ENCODE assay signal across 8 mouse cellular contexts in the genomic region with DNA sequence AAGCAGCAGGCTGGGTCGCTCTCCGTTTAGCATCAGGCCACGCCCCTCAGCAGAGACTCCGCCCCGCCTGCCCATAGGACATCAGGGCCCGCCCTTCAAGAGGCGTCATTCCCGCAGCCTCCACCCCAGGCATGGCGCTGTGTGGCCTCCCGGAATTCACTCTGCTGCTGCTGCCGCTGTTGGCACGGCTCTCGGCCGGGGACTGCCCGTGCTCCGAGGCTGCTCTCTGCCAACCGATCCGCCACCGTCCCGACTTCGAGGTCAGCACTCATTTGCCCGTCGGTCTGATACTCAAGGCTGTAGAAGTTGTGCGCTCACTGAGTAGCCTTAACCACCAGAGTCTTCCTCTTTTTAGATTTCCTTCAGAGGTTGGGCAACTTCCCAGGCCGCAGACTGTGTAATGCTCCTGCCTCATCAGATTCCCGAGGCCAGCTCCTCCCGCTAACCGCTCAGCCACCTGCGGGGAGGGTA. TPM values are rescaled to one million over a fixed set of nuclear protein-coding genes. Genes with fewer than 3 reads are reported as not detected.
DNase-seq lines count a peak whose midpoint lies in the region; ATAC-seq lines count a peak whose summit lies in the region.

No protein-coding gene starts in this region.

- no peaks in the 10 kb centered on the region for H3K9me3 ChIP-seq in heart, embryonic 13.5 days
- no peaks in the 10 kb centered on the region; the same call in 1 of the 2 replicates for H3K9me3 ChIP-seq in liver, embryonic 12.5 days (replicated peaks)
- no peaks in the 10 kb centered on the region for H3K9me3 ChIP-seq in stomach, embryonic 15.5 days

- peak; percentile 100 for ATAC-seq in erythroid progenitor cell, adult 5-6 weeks (replicated peaks; ENCODE audit: low FRiP score, poor library complexity, severe bottlenecking)
- ATAC-seq in heart, embryonic 13.5 days (ENCODE audit: extremely low read depth, insufficient number of reproducible peaks, low FRiP score, low TSS enrichment) = peak; percentile 99
- ATAC-seq in liver, embryonic 12.5 days = peak; percentile 99
- peak; percentile 99 for ATAC-seq in stomach, embryonic 15.5 days (ENCODE audit: insufficient read depth, low FRiP score, low read depth)

- peak overlapping the region; percentile 86 for H3K27ac ChIP-seq in heart, embryonic 13.5 days (replicated peaks)
- peak overlapping the region; percentile 78 for H3K27ac ChIP-seq in liver, embryonic 12.5 days
- H3K27ac ChIP-seq in stomach, embryonic 15.5 days = peak overlapping the region; percentile 91

- peaks cover 19% of the 10 kb centered on the region for H3K4me1 ChIP-seq in heart, embryonic 13.5 days
- peaks cover 33% of the 10 kb centered on the region for H3K4me1 ChIP-seq in liver, embryonic 12.5 days
- H3K4me1 ChIP-seq in stomach, embryonic 15.5 days = peaks cover 6% of the 10 kb centered on the region; the same call in 1 of the 2 replicates

- WGBS in heart, embryonic 13.5 days = 2% methylated on average over 29 of the region's 29 CpGs
- under 1% methylated on average over 29 of the region's 29 CpGs for WGBS in liver, embryonic 12.5 days (ENCODE audit: insufficient replicate concordance)
- under 1% methylated on average over 29 of the region's 29 CpGs for WGBS in stomach, embryonic 15.5 days

- peak; percentile 90 for DNase-seq in CD4-positive helper T cell, adult 2 months (ENCODE audit: low read depth, low spot score)
- peak; percentile 70 for DNase-seq in brain, embryonic 18.5 days (ENCODE audit: low read depth, low spot score)
- DNase-seq in kidney, postnatal 10 days = peak; percentile 98
- DNase-seq in natural killer cell, adult 2 months (ENCODE audit: low spot score in 2 of 2) = peak; percentile 83 to 87

- no peaks in the 10 kb centered on the region for H3K27me3 ChIP-seq in heart, embryonic 13.5 days (replicated peaks)
- no peaks in the 10 kb centered on the region for H3K27me3 ChIP-seq in liver, embryonic 12.5 days (replicated peaks)
- H3K27me3 ChIP-seq in stomach, embryonic 15.5 days (replicated peaks) = no peaks in the 10 kb centered on the region

- peak overlapping the region; percentile 85 for H3K4me2 ChIP-seq in heart, embryonic 13.5 days
- peak overlapping the region; percentile 80 for H3K4me2 ChIP-seq in liver, embryonic 12.5 days
- H3K4me2 ChIP-seq in stomach, embryonic 15.5 days = peak overlapping the region; percentile 63

- peaks cover 10% of the 10 kb centered on the region for H3K36me3 ChIP-seq in heart, embryonic 13.5 days
- H3K36me3 ChIP-seq in liver, embryonic 12.5 days = peaks cover 12% of the 10 kb centered on the region
- no peaks in the 10 kb centered on the region for H3K36me3 ChIP-seq in stomach, embryonic 15.5 days

- H3K4me3 ChIP-seq in heart, embryonic 13.5 days = peak overlapping the region; percentile 70
- peak overlapping the region; percentile 69 for H3K4me3 ChIP-seq in liver, embryonic 12.5 days
- H3K4me3 ChIP-seq in stomach, embryonic 15.5 days (replicated peaks) = peak overlapping the region; percentile 69

- peak overlapping the region; percentile 90 for H3K9ac ChIP-seq in heart, embryonic 13.5 days
- H3K9ac ChIP-seq in liver, embryonic 12.5 days = peak overlapping the region; percentile 80
- H3K9ac ChIP-seq in stomach, embryonic 15.5 days = peak overlapping the region; percentile 71

RNA-seq across cellular contexts. Expression of a gene that starts 0.8 kb away (rescaled TPM):
- total RNA-seq in erythroid progenitor cell, adult 5-6 weeks (2015; ENCODE audit: low replicate concordance) = 4.3 and 5.4 TPM in 2 replicates
- total RNA-seq in erythroid progenitor cell, adult 5-6 weeks (2017; ENCODE audit: low replicate concordance) = 0.53 and 0.64 TPM in 2 replicates
- polyA plus RNA-seq in heart, embryonic 13.5 days (2015; fragmentation: Nextera tagmentation; extraction: Ambion mirVana) = 9.5 and 10.5 TPM in 2 replicates
- polyA plus RNA-seq in liver, embryonic 12.5 days (2016; fragmentation: Nextera tagmentation; extraction: Ambion mirVana) = 5.5 and 6.4 TPM in 2 replicates
- polyA plus RNA-seq in stomach, embryonic 15.5 days (2015; fragmentation: Nextera tagmentation; extraction: Ambion mirVana) = 10.9 and 11.3 TPM in 2 replicates

RNA-seq across cellular contexts. Expression of a gene that starts 46.0 kb away (rescaled TPM):
- 52.4 and 68.1 TPM in 2 replicates for total RNA-seq in erythroid progenitor cell, adult 5-6 weeks (2015; ENCODE audit: low replicate concordance)
- 100 and 129 TPM in 2 replicates for total RNA-seq in erythroid progenitor cell, adult 5-6 weeks (2017; ENCODE audit: low replicate concordance)
- polyA plus RNA-seq in heart, embryonic 13.5 days (2015; fragmentation: Nextera tagmentation; extraction: Ambion mirVana) = 18.7 and 19.3 TPM in 2 replicates
- 157 TPM in 2 replicates for polyA plus RNA-seq in liver, embryonic 12.5 days (2016; fragmentation: Nextera tagmentation; extraction: Ambion mirVana)
- 31.2 and 35.9 TPM in 2 replicates for polyA plus RNA-seq in stomach, embryonic 15.5 days (2015; fragmentation: Nextera tagmentation; extraction: Ambion mirVana)

RNA-seq across cellular contexts. Expression of a gene that starts 49.1 kb away (rescaled TPM):
- 2.9 TPM in 1 of 2 replicates, not detected in the other for total RNA-seq in erythroid progenitor cell, adult 5-6 weeks (2015; ENCODE audit: low replicate concordance)
- total RNA-seq in erythroid progenitor cell, adult 5-6 weeks (2017; ENCODE audit: low replicate concordance) = 2.2 and 2.5 TPM in 2 replicates
- 5.3 and 6.3 TPM in 2 replicates for polyA plus RNA-seq in heart, embryonic 13.5 days (2015; fragmentation: Nextera tagmentation; extraction: Ambion mirVana)
- 1.3 and 2.5 TPM in 2 replicates for polyA plus RNA-seq in liver, embryonic 12.5 days (2016; fragmentation: Nextera tagmentation; extraction: Ambion mirVana)
- 4.2 and 5.4 TPM in 2 replicates for polyA plus RNA-seq in stomach, embryonic 15.5 days (2015; fragmentation: Nextera tagmentation; extraction: Ambion mirVana)

RNA-seq across cellular contexts. Expression of a gene that starts 49.2 kb away (rescaled TPM):
- total RNA-seq in erythroid progenitor cell, adult 5-6 weeks (2015; ENCODE audit: low replicate concordance) = 111 and 119 TPM in 2 replicates
- 54.3 and 62.6 TPM in 2 replicates for total RNA-seq in erythroid progenitor cell, adult 5-6 weeks (2017; ENCODE audit: low replicate concordance)
- polyA plus RNA-seq in heart, embryonic 13.5 days (2015; fragmentation: Nextera tagmentation; extraction: Ambion mirVana) = 1,560 and 1,674 TPM in 2 replicates
- polyA plus RNA-seq in liver, embryonic 12.5 days (2016; fragmentation: Nextera tagmentation; extraction: Ambion mirVana) = 678 and 702 TPM in 2 replicates
- polyA plus RNA-seq in stomach, embryonic 15.5 days (2015; fragmentation: Nextera tagmentation; extraction: Ambion mirVana) = 992 and 1,078 TPM in 2 replicates

Comparison
In these comparisons a context has a peak if more than half of its experiments do, and no peak if none do; other contexts are left out.
1. Peak in every context shown above with its lines: DNase-seq, ATAC-seq, H3K4me3 ChIP-seq and H3K27ac ChIP-seq.